Mouse (Mus musculus) stomach, postnatal 0 days (tissue): ENCODE data around the gene Tcte2. TPM values are rescaled to one million over a fixed set of nuclear protein-coding genes. Genes with fewer than 3 reads are reported as not detected.

Experiments
- ATAC-seq: fragments of 200-750 bp; cut with Nextera tagmentation; 2 replicates; pipeline ENCODE4 v1.8.0; 2017; ENCODE audit not compliant: low FRiP score, low TSS enrichment
- DNase-seq: peaks from one replicate; pipeline ENCODE4 v3.0.0-alpha.2; 2016; ENCODE audit warnings: low spot score
- H3K27ac ChIP-seq: fragments of 300-500 bp; sonication (generic); replicated peaks from 2 replicates; pipeline ENCODE4 v1.5.1; 2014; ENCODE audit warnings: mild to moderate bottlenecking, control low read depth
- H3K27me3 ChIP-seq: fragments of 300-500 bp; sonication (generic); 2 replicates; pipeline ENCODE4 v1.6.1; 2014; ENCODE audit warnings: low read length; ENCODE audit not compliant: control insufficient read depth, insufficient read depth
- H3K36me3 ChIP-seq: fragments of 300-500 bp; sonication (generic); 2 replicates; pipeline ENCODE4 v1.6.1; 2014; ENCODE audit warnings: low read length, mixed read lengths; ENCODE audit not compliant: control insufficient read depth, insufficient read depth
- H3K4me1 ChIP-seq: fragments of 300-500 bp; sonication (generic); replicated peaks from 2 replicates; pipeline ENCODE4 v1.6.1; 2014; ENCODE audit warnings: antibody characterized with exemption; ENCODE audit not compliant: control insufficient read depth, insufficient read depth
- H3K4me2 ChIP-seq: fragments of 300-500 bp; sonication (generic); replicated peaks from 2 replicates; pipeline ENCODE4 v1.6.1; 2014; ENCODE audit warnings: low read depth, mild to moderate bottlenecking, control low read depth, moderate library complexity
- H3K4me3 ChIP-seq: fragments of 300-500 bp; sonication (generic); 2 replicates; pipeline ENCODE4 v1.5.1; 2014; ENCODE audit warnings: low read depth, low read length, control low read depth
- H3K9ac ChIP-seq: fragments of 300-500 bp; sonication (generic); 2 replicates; pipeline ENCODE4 v1.6.1; 2014; ENCODE audit warnings: mild to moderate bottlenecking, low read length, control low read depth, mixed read lengths
- H3K9me3 ChIP-seq: fragments of 300-500 bp; sonication (generic); 2 replicates; pipeline ENCODE4 v1.6.1; 2016; ENCODE audit warnings: low read length; ENCODE audit not compliant: control insufficient read depth
- CTCF ChIP-seq: IDR thresholded peaks from 2 replicates; pipeline ENCODE4 v1.5.1; 2016; ENCODE audit warnings: antibody characterized with exemption, low read depth, mild to moderate bottlenecking, moderate library complexity
- EP300 ChIP-seq: optimal IDR thresholded peaks from 2 replicates; pipeline ENCODE3; 2016; ENCODE audit warnings: antibody characterized with exemption
- WGBS: fragments of 180-500 bp; shearing (Covaris S2); extraction: QIAGEN DNeasy Blood & Tissue Kit; methylation state at CpG from one replicate; pipeline ENCODE4 v1.1.7; 2014; 5-methylcytosine and 5-hydroxymethylcytosine counted together
- polyA plus RNA-seq: library from polyadenylated mRNA; unstranded; fragments of >200 nt; fragmentation: Nextera tagmentation; extraction: Ambion mirVana; gene quantifications from 2 replicates; pipeline ENCODE4 v1.2.1, GENCODE M21; 2015

The Tcte2 gene
- polyA plus RNA-seq, 1 experiment from 2014 or later: 3.3 TPM

DNA sequence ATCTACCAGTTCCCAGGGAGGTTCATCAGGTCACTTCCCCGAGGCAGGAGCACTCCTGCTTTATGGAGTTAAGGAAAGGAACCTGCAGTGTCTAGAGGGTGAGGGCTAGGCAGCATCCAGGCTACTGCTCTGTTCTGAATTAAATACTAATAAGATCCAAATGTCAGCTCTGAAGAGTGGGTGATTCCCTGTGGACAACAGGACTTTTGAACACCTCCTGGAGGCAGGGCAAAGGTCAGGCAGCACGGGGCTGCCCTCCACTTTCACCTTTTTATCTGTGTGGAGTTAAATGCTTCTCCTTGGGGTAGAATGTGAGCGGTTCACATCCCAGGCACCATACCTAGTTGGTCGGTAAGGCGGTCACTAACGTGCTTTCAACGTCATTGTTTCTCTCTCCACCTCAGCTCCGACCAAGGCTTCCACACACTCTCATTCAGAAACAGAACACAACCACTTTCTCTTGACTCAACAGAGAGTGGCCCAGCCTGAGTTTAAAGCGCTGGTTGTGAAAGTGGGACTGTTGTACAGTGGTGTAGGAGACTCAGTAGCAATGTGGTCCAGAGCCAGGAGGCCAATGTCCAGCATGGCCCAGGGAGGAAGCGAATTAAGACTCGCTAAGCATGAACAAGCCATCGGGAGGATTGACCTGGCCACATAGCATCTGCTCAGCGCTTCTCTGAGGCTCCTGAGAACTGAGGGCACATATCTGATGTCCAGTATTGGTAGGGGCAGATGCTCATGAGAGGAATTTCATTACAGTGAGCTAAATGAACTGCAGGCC lies 98.0 kb downstream of the Tcte2 start:
- ATAC-seq (no peak), DNase-seq (no peak)
- Histone ChIP-seq H3K9ac (no peak overlapping the region), H3K4me1 (peaks cover 7% of the 10 kb centered on the region), H3K4me3 (no peak overlapping the region), H3K27ac (no peak overlapping the region), H3K9me3 (no peaks in the 10 kb centered on the region), H3K27me3 (no peaks in the 10 kb centered on the region), H3K4me2 (no peak overlapping the region), H3K36me3 (no peaks in the 10 kb centered on the region)
- WGBS: 90% methylated on average over 13 of the region's 13 CpGs
- TF ChIP-seq EP300 (no peak), CTCF (no peak)

Other genes starting within 250 kb of the Tcte2 start
- gene Afdn, start 1.3 kb downstream of the Tcte2 start, polyA plus RNA-seq: 116 and 118 TPM in 2 replicates
- gene Gm7168, start 186.5 kb upstream of the Tcte2 start, polyA plus RNA-seq: not detected in 2 replicates
- not detected in 2 replicates for gene Gm7356, start 241.9 kb upstream of the Tcte2 start, polyA plus RNA-seq